Mouse (Mus musculus) forebrain, embryonic 13.5 days (tissue): Measurements from ENCODE around the gene Kdm5b. TPM values are rescaled to one million over a fixed set of nuclear protein-coding genes. Genes with fewer than 3 reads are reported as not detected.

ENCODE experiments used
- ATAC-seq: fragments of 200-750 bp; cut with Nextera tagmentation; 2 replicates; pipeline ENCODE4 v1.8.0; 2017
- H3K27ac ChIP-seq: fragments of 300-500 bp; sonication (generic); 2 replicates; pipeline ENCODE4 v1.5.1; 2015; ENCODE audit warnings: inconsistent platforms, mild to moderate bottlenecking, moderate library complexity
- H3K27me3 ChIP-seq: fragments of 300-500 bp; sonication (generic); 2 replicates; pipeline ENCODE4 v1.6.1; 2015; ENCODE audit warnings: mild to moderate bottlenecking, inconsistent platforms
- H3K36me3 ChIP-seq: fragments of 300-500 bp; sonication (generic); 2 replicates; pipeline ENCODE4 v1.6.1; 2015; ENCODE audit warnings: mild to moderate bottlenecking, inconsistent platforms; ENCODE audit not compliant: poor library complexity, severe bottlenecking
- H3K4me1 ChIP-seq: fragments of 300-500 bp; sonication (generic); 2 replicates; pipeline ENCODE4 v1.6.1; 2015; ENCODE audit warnings: inconsistent platforms
- H3K4me2 ChIP-seq: fragments of 300-500 bp; sonication (generic); 2 replicates; pipeline ENCODE4 v1.6.1; 2015; ENCODE audit warnings: inconsistent platforms, mild to moderate bottlenecking, moderate library complexity
- H3K4me3 ChIP-seq: fragments of 300-500 bp; sonication (generic); 2 replicates; pipeline ENCODE4 v1.5.1; 2015; ENCODE audit warnings: mild to moderate bottlenecking, inconsistent platforms
- H3K9ac ChIP-seq: fragments of 300-500 bp; sonication (generic); 2 replicates; pipeline ENCODE4 v1.6.1; 2015; ENCODE audit warnings: mild to moderate bottlenecking, inconsistent platforms
- H3K9me3 ChIP-seq: fragments of 300-500 bp; sonication (generic); replicated peaks from 2 replicates; pipeline ENCODE4 v1.6.1; 2016; ENCODE audit warnings: inconsistent platforms
- WGBS: fragments of 180-500 bp; shearing (Covaris S2); methylation state at CpG from one replicate; pipeline ENCODE4 v1.1.7; 2015; 5-methylcytosine and 5-hydroxymethylcytosine counted together
- polyA plus RNA-seq: library from polyadenylated mRNA; unstranded; fragments of >200 nt; fragmentation: Nextera tagmentation; extraction: Ambion mirVana; gene quantifications from 2 replicates; pipeline ENCODE4 v1.2.1, GENCODE M21; 2015

Gene Kdm5b
- polyA plus RNA-seq, 1 experiment from 2014 or later: 96.5 TPM

DNA sequence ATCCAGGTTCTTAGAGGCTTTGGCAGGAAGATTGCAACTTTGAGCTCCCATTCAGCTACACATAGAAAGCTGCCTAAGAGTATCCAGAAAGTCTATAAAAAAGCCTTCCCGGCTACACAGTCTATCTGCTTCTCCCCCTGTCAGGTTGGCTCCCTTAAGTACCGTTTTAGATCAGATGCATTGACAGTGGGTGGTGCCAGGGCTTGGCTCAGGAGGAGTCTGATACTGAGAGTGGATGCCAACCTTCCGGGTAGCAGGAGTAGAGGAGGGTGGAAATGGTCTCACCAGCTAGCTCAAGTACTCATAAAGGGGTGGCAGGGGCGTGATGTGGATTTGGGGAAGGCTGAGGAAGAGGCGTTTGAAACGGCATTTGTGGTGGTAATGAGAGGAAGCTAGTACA, 79.5 kb downstream of the Kdm5b start:
- no peaks in the 10 kb centered on the region for H3K4me1 ChIP-seq
- H3K27ac ChIP-seq: no peak overlapping the region
- H3K9ac ChIP-seq: no peak overlapping the region
- ATAC-seq: peak; percentile 28; the same call in 1 of the 2 replicates
- H3K4me3 ChIP-seq: no peak overlapping the region
- peaks cover 9% of the 10 kb centered on the region; the same call in 1 of the 2 replicates for H3K36me3 ChIP-seq
- peaks cover 27% of the 10 kb centered on the region for H3K27me3 ChIP-seq
- no peaks in the 10 kb centered on the region for H3K9me3 ChIP-seq
- H3K4me2 ChIP-seq: no peak overlapping the region
- WGBS: 81% methylated on average over 6 of the region's 6 CpGs

GRCm38 (mm10) chr1:134641507-134641906, 81.5 kb downstream of the Kdm5b start:
- Histone ChIP-seq H3K27ac (no peak overlapping the region), H3K4me2 (no peak overlapping the region), H3K36me3 (no peaks in the 10 kb centered on the region), H3K4me3 (no peak overlapping the region), H3K27me3 (peaks cover 48% of the 10 kb centered on the region), H3K9ac (no peak overlapping the region), H3K9me3 (no peaks in the 10 kb centered on the region), H3K4me1 (peaks cover 8% of the 10 kb centered on the region)
- 23% methylated on average over 3 of the region's 3 CpGs for WGBS
- no peak for ATAC-seq

DNA sequence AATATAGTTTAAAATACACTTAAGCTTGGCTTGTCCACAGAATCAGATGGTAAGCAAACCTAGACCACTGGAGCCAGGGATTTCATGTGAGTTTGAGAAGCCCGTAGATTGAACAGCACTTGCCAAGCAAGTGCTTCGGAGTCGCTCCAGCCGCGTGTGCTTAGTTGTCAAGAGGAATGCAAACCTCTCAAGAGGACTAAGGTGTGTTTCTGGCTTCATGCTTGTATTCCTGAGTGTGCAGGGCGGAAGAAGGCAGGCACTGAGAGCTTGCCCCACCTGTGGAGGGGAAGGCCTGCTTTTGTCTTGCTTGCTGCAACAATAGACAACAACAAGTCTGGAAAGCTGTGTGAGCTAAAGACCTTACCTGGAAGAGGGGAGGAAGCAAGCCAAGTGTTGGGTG, 83.7 kb downstream of the Kdm5b start:
- 57% methylated on average over 6 of the region's 6 CpGs for WGBS

DNA sequence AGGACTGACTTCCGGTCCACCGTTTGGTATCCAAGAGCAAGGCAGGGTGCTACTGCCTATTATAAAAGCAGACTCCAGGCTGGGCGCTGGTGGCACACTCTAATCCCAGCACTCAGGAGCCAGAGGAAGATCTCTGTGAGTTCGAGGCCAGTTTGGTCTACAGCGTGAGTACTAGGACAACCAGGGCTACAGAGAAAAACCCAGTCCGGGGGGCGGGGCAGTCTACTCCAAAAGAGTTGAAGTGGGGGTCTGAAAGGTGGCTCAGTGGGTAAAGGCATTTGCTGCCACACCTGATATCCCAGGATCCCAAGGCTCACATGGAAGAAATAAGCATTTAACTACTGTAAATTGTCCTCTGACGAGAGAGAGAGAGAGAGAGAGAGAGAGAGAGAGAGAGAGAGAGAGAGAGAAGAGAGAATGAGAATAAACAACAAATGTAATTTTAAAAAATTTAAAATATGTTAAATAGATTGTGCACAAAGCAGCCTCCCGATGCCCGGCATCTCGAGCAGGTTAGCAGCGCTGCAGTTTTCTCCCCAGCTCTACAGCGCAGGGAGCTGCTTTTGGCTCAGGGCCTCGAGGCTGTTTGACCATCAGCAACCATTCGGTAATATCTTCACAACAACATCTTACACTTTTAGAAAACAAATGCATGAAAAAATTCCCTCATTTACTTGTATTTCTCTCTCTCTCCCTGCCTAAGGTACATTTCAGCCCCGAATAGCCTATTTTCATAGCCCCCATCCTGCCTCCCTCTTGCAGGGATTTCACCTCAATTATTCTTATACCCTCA, 85.6 kb downstream of the Kdm5b start:
- Histone ChIP-seq H3K9ac (0 out of 2 replicates have a peak overlapping the region, but pooled peaks have one; percentile 58), H3K4me2 (peak overlapping the region; percentile 79), H3K4me3 (peak overlapping the region; percentile 47), H3K27me3 (peaks cover 87% of the 10 kb centered on the region), H3K4me1 (peaks cover 17% of the 10 kb centered on the region), H3K9me3 (no peaks in the 10 kb centered on the region), H3K36me3 (no peaks in the 10 kb centered on the region), H3K27ac (no peak overlapping the region)
- no peak for ATAC-seq
- 19% methylated on average over 16 of the region's 16 CpGs for WGBS

More for the DNA sequence above, 83.7 kb downstream of the Kdm5b start:
- Histone ChIP-seq H3K9ac (no peak overlapping the region), H3K4me2 (no peak overlapping the region), H3K36me3 (no peaks in the 10 kb centered on the region), H3K27me3 (peaks cover 70% of the 10 kb centered on the region), H3K4me3 (no peak overlapping the region), H3K27ac (no peak overlapping the region), H3K9me3 (no peaks in the 10 kb centered on the region), H3K4me1 (peaks cover 17% of the 10 kb centered on the region)
- no peak for ATAC-seq

DNA sequence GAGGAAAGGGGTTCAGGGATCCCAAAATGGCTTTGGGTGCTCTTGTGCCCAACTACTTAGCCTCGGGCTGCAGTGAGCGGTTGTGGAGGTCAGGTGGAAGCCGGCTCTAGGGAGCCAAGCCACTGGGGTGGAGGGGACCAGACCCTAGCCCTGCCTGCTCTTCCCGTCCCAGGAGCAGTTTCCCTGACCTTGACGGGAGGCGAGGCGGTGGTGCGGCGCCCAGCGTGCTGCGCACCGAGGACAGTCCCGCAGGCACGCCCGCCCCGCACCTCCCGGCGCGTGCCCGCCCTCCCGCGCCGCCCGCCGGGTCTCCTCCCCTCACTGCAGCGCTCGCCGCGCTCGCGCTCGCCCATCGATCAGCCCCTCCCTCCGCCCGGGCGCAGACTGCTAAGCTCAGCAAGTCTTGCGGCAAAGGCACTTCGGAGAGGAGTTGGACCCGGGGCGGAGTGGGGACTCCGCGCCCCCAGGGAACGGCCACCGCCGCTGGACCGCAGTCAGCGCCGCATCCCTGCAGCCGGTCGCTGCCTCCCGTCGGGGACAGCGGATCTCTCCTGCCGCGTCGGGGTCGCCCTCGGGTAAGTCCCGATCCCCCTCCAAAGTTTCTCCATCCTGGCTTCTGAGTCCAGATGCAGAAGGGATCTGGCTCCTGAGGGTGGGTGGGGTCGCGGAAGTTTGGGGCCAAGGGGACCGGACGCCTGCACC, 86.4 kb downstream of the Kdm5b start, which contains the start of gene Syt2:
Syt2 (plus strand) TSS at position 417 of the 702 bp plus-strand sequence.
- no peak within 1 kb of the TSS for H3K27ac ChIP-seq
- H3K4me3 ChIP-seq: peak within 1 kb of the TSS; percentile 47
- H3K27me3 ChIP-seq: peaks cover 95% of the 10 kb centered on the region
- WGBS: under 1% methylated on average over 59 of the region's 63 CpGs
- H3K4me1 ChIP-seq: peaks cover 20% of the 10 kb centered on the region
- H3K36me3 ChIP-seq: no peaks in the 10 kb centered on the region
- H3K9me3 ChIP-seq: no peaks in the 10 kb centered on the region
- peak within 1 kb of the TSS; percentile 79 for H3K4me2 ChIP-seq
- peak within 1 kb of the TSS; percentile 58 for H3K9ac ChIP-seq
- ATAC-seq: peak; percentile 81

GRCm38 (mm10) chr1:134646963-134647282, 87.0 kb downstream of the Kdm5b start:
- Histone ChIP-seq H3K4me1 (peaks cover 25% of the 10 kb centered on the region), H3K9ac (peak overlapping the region; percentile 58), H3K4me2 (peak overlapping the region; percentile 79), H3K27ac (no peak overlapping the region), H3K27me3 (peaks cover 94% of the 10 kb centered on the region), H3K36me3 (no peaks in the 10 kb centered on the region), H3K4me3 (peak overlapping the region; percentile 47), H3K9me3 (no peaks in the 10 kb centered on the region)
- no peak for ATAC-seq
- WGBS: under 1% methylated on average over 28 of the region's 28 CpGs

DNA sequence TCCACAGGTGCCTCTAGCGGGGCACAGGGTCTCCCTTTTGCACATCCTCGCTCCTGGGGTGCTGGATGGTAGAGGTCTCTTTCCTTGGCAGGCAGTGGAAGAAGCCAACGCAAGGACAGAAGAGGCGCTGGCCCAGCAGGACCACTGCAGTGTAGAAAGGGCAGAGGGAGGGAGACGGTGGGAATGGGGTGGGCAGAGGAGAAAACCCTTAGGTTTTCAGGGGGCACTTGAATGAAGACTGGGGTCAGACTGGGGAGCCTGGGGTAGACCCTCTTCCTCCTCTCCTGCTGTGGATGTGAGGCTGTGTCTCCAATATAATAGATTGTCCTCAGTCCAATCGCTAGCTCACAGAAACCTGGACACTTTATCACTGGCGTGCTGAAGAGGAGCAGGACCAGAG, 87.6 kb downstream of the Kdm5b start:
- no peak overlapping the region for H3K27ac ChIP-seq
- H3K36me3 ChIP-seq: no peaks in the 10 kb centered on the region
- H3K4me1 ChIP-seq: peaks cover 31% of the 10 kb centered on the region
- H3K4me3 ChIP-seq: no peak overlapping the region
- H3K9ac ChIP-seq: no peak overlapping the region
- peaks cover 94% of the 10 kb centered on the region for H3K27me3 ChIP-seq
- H3K9me3 ChIP-seq: no peaks in the 10 kb centered on the region
- ATAC-seq: no peak
- WGBS: 24% methylated on average over 7 of the region's 7 CpGs
- H3K4me2 ChIP-seq: no peak overlapping the region

DNA sequence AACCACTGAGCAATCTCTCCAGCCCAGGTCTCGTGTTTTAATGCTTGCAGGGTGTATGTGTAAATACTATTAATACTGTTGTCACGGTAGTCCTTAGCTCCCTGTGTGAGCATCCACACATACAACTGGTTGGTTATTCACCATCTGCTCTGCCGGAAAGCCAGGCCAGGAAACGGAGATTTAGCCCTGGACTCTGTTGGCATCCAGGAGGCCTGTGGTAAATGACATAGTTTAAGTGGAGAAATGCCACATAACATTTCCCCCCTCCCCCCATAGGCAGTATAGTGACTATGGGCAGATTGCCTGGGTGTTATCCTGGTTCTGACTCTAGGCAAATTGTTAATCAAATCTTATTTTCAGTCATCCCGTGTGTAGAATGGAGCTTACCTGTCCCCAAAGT, 90.8 kb downstream of the Kdm5b start:
- Histone ChIP-seq H3K4me3 (no peak overlapping the region), H3K27ac (no peak overlapping the region), H3K9ac (no peak overlapping the region), H3K4me1 (peaks cover 40% of the 10 kb centered on the region), H3K9me3 (no peaks in the 10 kb centered on the region), H3K27me3 (peaks cover 71% of the 10 kb centered on the region), H3K4me2 (no peak overlapping the region), H3K36me3 (no peaks in the 10 kb centered on the region)
- WGBS: 82% methylated on average over 5 of the region's 5 CpGs
- no peak for ATAC-seq

- peaks cover 35% of the 10 kb centered on the region for H3K4me1 ChIP-seq
- H3K9me3 ChIP-seq: no peaks in the 10 kb centered on the region
- H3K27ac ChIP-seq: no peak overlapping the region
- H3K36me3 ChIP-seq: no peaks in the 10 kb centered on the region
- 56% methylated on average over 13 of the region's 13 CpGs for whole genome bisulfite sequencing
- peaks cover 66% of the 10 kb centered on the region for H3K27me3 ChIP-seq
- H3K4me3 ChIP-seq: no peak overlapping the region
- H3K9ac ChIP-seq: no peak overlapping the region
- no peak for ATAC-seq
- peak overlapping the region; percentile 1; the same call in 1 of the 2 replicates for H3K4me2 ChIP-seq
Measured at GRCm38 (mm10) chr1:134651268-134651850, 91.4 kb downstream of the Kdm5b start.

GRCm38 (mm10) chr1:134651851-134652398, 92.0 kb downstream of the Kdm5b start:
- Histone ChIP-seq H3K4me1 (peaks cover 29% of the 10 kb centered on the region), H3K27ac (no peak overlapping the region), H3K4me2 (peak overlapping the region; percentile 1; the same call in 1 of the 2 replicates), H3K9me3 (no peaks in the 10 kb centered on the region), H3K36me3 (no peaks in the 10 kb centered on the region), H3K4me3 (no peak overlapping the region), H3K9ac (no peak overlapping the region), H3K27me3 (peaks cover 65% of the 10 kb centered on the region)
- ATAC-seq: 0 out of 2 replicates have a peak, but pooled peaks have one; percentile 34
- 22% methylated on average over 4 of the region's 4 CpGs for WGBS

- no peak overlapping the region for H3K27ac ChIP-seq
- 5% methylated on average over 10 of the region's 10 CpGs for WGBS
Measured at GRCm38 (mm10) chr1:134653603-134654257, 93.8 kb downstream of the Kdm5b start.

More at GRCm38 (mm10) chr1:134653603-134654257, 93.8 kb downstream of the Kdm5b start:
- H3K4me2 ChIP-seq: 0 out of 2 replicates have a peak overlapping the region, but pooled peaks have one; percentile 1
- peaks cover 47% of the 10 kb centered on the region for H3K27me3 ChIP-seq
- no peak overlapping the region for H3K4me3 ChIP-seq
- H3K9me3 ChIP-seq: no peaks in the 10 kb centered on the region
- peaks cover 27% of the 10 kb centered on the region for H3K4me1 ChIP-seq
- no peak for ATAC-seq
- no peaks in the 10 kb centered on the region for H3K36me3 ChIP-seq
- H3K9ac ChIP-seq: peak overlapping the region; percentile 21; the same call in 1 of the 2 replicates
